In the genomic region with DNA sequence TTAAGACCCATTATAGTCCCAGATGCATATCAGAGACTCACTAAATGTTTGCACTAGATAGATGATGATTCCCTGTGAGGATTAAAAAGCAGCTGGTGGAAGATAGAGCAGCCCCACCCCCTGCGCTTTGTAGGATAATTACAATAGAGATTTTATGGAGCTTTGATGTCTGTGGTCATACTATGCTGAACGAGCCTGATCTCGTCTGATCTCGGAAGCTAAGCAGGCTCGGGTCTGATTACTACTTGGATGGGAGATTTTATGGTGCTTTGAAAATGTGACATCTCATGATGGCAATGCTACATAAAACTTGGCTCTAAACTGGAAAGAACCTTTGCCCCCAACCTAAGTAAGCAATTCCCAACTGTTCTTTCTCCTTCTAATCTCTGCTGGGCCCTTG, we compare ENCODE assay signal across 9 mouse cellular contexts. TPM values are rescaled to one million over a fixed set of nuclear protein-coding genes. Genes with fewer than 3 reads are reported as not detected.
A peak's percentile ranks its signal among the peaks of the same experiment; 100 is the strongest.
DNase-seq lines count a peak whose midpoint lies in the region; ATAC-seq and TF ChIP-seq lines count a peak whose summit lies in the region.
"Had no signal": no experiment of that assay in that cellular context is flagged by ENCODE, and none has a peak within 500 bp of the region (broad histone marks: within the 10 kb centered on the region; RNA-seq: fewer than 3 reads in every experiment).

No protein-coding gene starts in this region.

- 86% methylated on average over 5 of the region's 5 CpGs for WGBS in heart, embryonic 14.5 days
- WGBS in forebrain, embryonic 15.5 days, result 76% methylated on average over 5 of the region's 5 CpGs
- WGBS in liver, embryonic 14.5 days (ENCODE audit: insufficient replicate concordance), result 48% methylated on average over 5 of the region's 5 CpGs

- no peak overlapping the region for H3K4me3 ChIP-seq in heart, embryonic 14.5 days (ENCODE audit: control insufficient read depth in 1 of 2, insufficient read depth in 1 of 2, low read depth in 1 of 2, low read length in 2 of 2)
- H3K4me3 ChIP-seq in G1E (ENCODE audit: low read depth, low read length), result peak overlapping the region; percentile 96; the same call in 1 of the 2 replicates
- peak overlapping the region; percentile 87; the same call in 1 of the 2 replicates for H3K4me3 ChIP-seq in forebrain, embryonic 15.5 days
- peak overlapping the region; percentile 45 to 94 for H3K4me3 ChIP-seq in liver, embryonic 14.5 days (ENCODE audit: insufficient read depth in 1 of 2, low read depth in 2 of 2, low read length in 2 of 2)

- TF ChIP-seq EP300 in liver, embryonic 14.5 days (IDR thresholded peaks at IDR 0.05; ENCODE audit: low read depth), result no peak

- H3K27me3 ChIP-seq in heart, embryonic 14.5 days (ENCODE audit: control insufficient read depth, insufficient read depth, low read length), result no peaks in the 10 kb centered on the region
- no peaks in the 10 kb centered on the region for H3K27me3 ChIP-seq in G1E (ENCODE audit: insufficient read depth, low read length)
- no peaks in the 10 kb centered on the region for H3K27me3 ChIP-seq in forebrain, embryonic 15.5 days
- H3K27me3 ChIP-seq in liver, embryonic 14.5 days (ENCODE audit: control insufficient read depth, insufficient read depth, low read length), result no peaks in the 10 kb centered on the region

- H3K4me1 ChIP-seq in heart, embryonic 14.5 days (ENCODE audit: control insufficient read depth in 2 of 2, insufficient read depth in 2 of 2, low read length in 2 of 2), result peaks cover 9 to 18% of the 10 kb centered on the region in 2 experiments
- peaks cover 77% of the 10 kb centered on the region for H3K4me1 ChIP-seq in G1E (ENCODE audit: insufficient read depth, low read depth, low read length)
- H3K4me1 ChIP-seq in forebrain, embryonic 15.5 days, result peaks cover 40% of the 10 kb centered on the region
- peaks cover 63 to 69% of the 10 kb centered on the region in 2 experiments for H3K4me1 ChIP-seq in liver, embryonic 14.5 days (replicated peaks; ENCODE audit: control insufficient read depth in 2 of 2, insufficient read depth in 2 of 2, low read length in 1 of 2)

- H3K9me3 ChIP-seq in heart, embryonic 14.5 days (ENCODE audit: control insufficient read depth, low read length), result no peaks in the 10 kb centered on the region
- H3K9me3 ChIP-seq in G1E (replicated peaks), result no peaks in the 10 kb centered on the region
- H3K9me3 ChIP-seq in forebrain, embryonic 15.5 days, result no peaks in the 10 kb centered on the region
- H3K9me3 ChIP-seq in liver, embryonic 14.5 days (ENCODE audit: control insufficient read depth, low read length), result no peaks in the 10 kb centered on the region

- H3K27ac ChIP-seq in heart, embryonic 14.5 days (replicated peaks in 1 of 2; ENCODE audit: control insufficient read depth in 1 of 2, insufficient read depth in 1 of 2, low read depth in 2 of 2, low read length in 2 of 2), result no peak overlapping the region
- no peak overlapping the region for H3K27ac ChIP-seq in forebrain, embryonic 15.5 days (replicated peaks)
- H3K27ac ChIP-seq in liver, embryonic 14.5 days, result peak overlapping the region; percentile 88

- DNase-seq in heart, adult 18-20 months, result no peak
- DNase-seq in G1E (ENCODE audit: low spot score), result no peak
- no peak for DNase-seq in liver, embryonic 14.5 days (ENCODE audit: low read depth in 3 of 3, low spot score in 3 of 3)
- DNase-seq in adrenal gland, adult 2 months, result no peak
- DNase-seq in gastrocnemius, postnatal 4 days (ENCODE audit: low spot score in 2 of 2), result no peak
- DNase-seq in cerebellum, postnatal 10 days, result no peak
- DNase-seq: heart, postnatal 4 days had no signal

- H3K9ac ChIP-seq in heart, embryonic 14.5 days (ENCODE audit: low read length), result no peak overlapping the region
- H3K9ac ChIP-seq in forebrain, embryonic 15.5 days (replicated peaks), result no peak overlapping the region
- H3K9ac ChIP-seq in liver, embryonic 14.5 days (replicated peaks), result peak overlapping the region; percentile 94

- peaks cover 10% of the 10 kb centered on the region for H3K36me3 ChIP-seq in heart, embryonic 14.5 days (ENCODE audit: control insufficient read depth, insufficient read depth, low read length)
- H3K36me3 ChIP-seq in G1E (replicated peaks), result peaks cover 43% of the 10 kb centered on the region
- H3K36me3 ChIP-seq in forebrain, embryonic 15.5 days, result 0 out of 2 replicates have a peak, but pooled peaks cover 4% of the 10 kb centered on the region
- H3K36me3 ChIP-seq in liver, embryonic 14.5 days (replicated peaks; ENCODE audit: control insufficient read depth, insufficient read depth, low read depth), result peaks cover 15% of the 10 kb centered on the region

- TF ChIP-seq CTCF in G1E (IDR thresholded peaks at IDR 0.05; ENCODE audit: low read depth, low read length), result no peak
- TF ChIP-seq CTCF in liver, embryonic 14.5 days (IDR thresholded peaks at IDR 0.05; ENCODE audit: low read depth), result no peak

- H3K4me2 ChIP-seq in heart, embryonic 14.5 days (ENCODE audit: low read length), result peak overlapping the region; percentile 99
- peak overlapping the region; percentile 87 for H3K4me2 ChIP-seq in forebrain, embryonic 15.5 days (replicated peaks)
- peak overlapping the region; percentile 95 for H3K4me2 ChIP-seq in liver, embryonic 14.5 days (ENCODE audit: low read depth)

- ATAC-seq in heart, embryonic 14.5 days (ENCODE audit: insufficient number of reproducible peaks, insufficient read depth, low FRiP score, low read depth), result no peak
- no peak for ATAC-seq in G1E (ENCODE audit: extremely low read depth, insufficient number of reproducible peaks, low FRiP score, poor library complexity, severe bottlenecking)
- ATAC-seq in forebrain, embryonic 15.5 days (replicated peaks), result no peak
- no peak for ATAC-seq in liver, embryonic 14.5 days (ENCODE audit: insufficient read depth)

RNA-seq across cellular contexts. Expression of a gene that starts 1.7 kb away (rescaled TPM):
- polyA plus RNA-seq in heart, embryonic 14.5 days (2014; fragmentation: Nextera tagmentation; extraction: Ambion mirVana), result 25.3 and 26.2 TPM in 2 replicates
- total RNA-seq in heart, adult 18-20 months (2021), result 10 to 100 TPM; 26.0 to 28.8 TPM
- total RNA-seq in G1E (2014; fragmentation: Nextera tagmentation), result 63.7 and 74.7 TPM in 2 replicates
- total RNA-seq in G1E (2017), result 54.8 and 58.6 TPM in 2 replicates
- polyA plus RNA-seq in G1E (2012), result 108 and 116 TPM in 2 replicates
- polyA plus RNA-seq in forebrain, embryonic 15.5 days (2015; fragmentation: Nextera tagmentation; extraction: Ambion mirVana), result 53.9 and 58.0 TPM in 2 replicates
- 23.5 and 23.7 TPM in 2 replicates for polyA plus RNA-seq in liver, embryonic 14.5 days (2012; rRNA removed)
- 22.6 and 28.2 TPM in 2 replicates for polyA plus RNA-seq in liver, embryonic 14.5 days (2014; fragmentation: Nextera tagmentation; extraction: Ambion mirVana)
- total RNA-seq in adrenal gland, adult 2 months (2021), result 10 to 100 TPM; 29.2 to 32.5 TPM
- 26.4 and 29.8 TPM in 2 replicates for polyA plus RNA-seq in adrenal gland, adult 2 months (2012; rRNA removed)
- total RNA-seq in gastrocnemius, postnatal 4 days (2021), result 10 to 100 TPM; 20.7 to 22.5 TPM

RNA-seq across cellular contexts. Expression of a gene that starts 4.6 kb away (rescaled TPM):
- polyA plus RNA-seq in heart, embryonic 14.5 days (2014; fragmentation: Nextera tagmentation; extraction: Ambion mirVana), result 17.5 and 18.2 TPM in 2 replicates
- total RNA-seq in heart, adult 18-20 months (2021), result 10 to 100 TPM; 23.4 to 26.2 TPM
- total RNA-seq in G1E (2014; fragmentation: Nextera tagmentation) (19.1 and 23.3 TPM in 2 replicates), G1E (2017) (21.6 and 21.9 TPM in 2 replicates)
- 16.7 and 22.6 TPM in 2 replicates for polyA plus RNA-seq in G1E (2012)
- 23.3 and 26.8 TPM in 2 replicates for polyA plus RNA-seq in forebrain, embryonic 15.5 days (2015; fragmentation: Nextera tagmentation; extraction: Ambion mirVana)
- polyA plus RNA-seq in liver, embryonic 14.5 days (2012; rRNA removed), result 19.7 and 21.4 TPM in 2 replicates
- 13.0 and 13.2 TPM in 2 replicates for polyA plus RNA-seq in liver, embryonic 14.5 days (2014; fragmentation: Nextera tagmentation; extraction: Ambion mirVana)
- total RNA-seq in adrenal gland, adult 2 months (2021), result 10 to 100 TPM; 29.1 to 30.1 TPM
- 33.8 and 38.2 TPM in 2 replicates for polyA plus RNA-seq in adrenal gland, adult 2 months (2012; rRNA removed)
- total RNA-seq in gastrocnemius, postnatal 4 days (2021), result 10 to 100 TPM; 16.6 to 17.4 TPM

RNA-seq across cellular contexts. Expression of a gene that starts 21.7 kb away (rescaled TPM):
- polyA plus RNA-seq in heart, embryonic 14.5 days (2014; fragmentation: Nextera tagmentation; extraction: Ambion mirVana), result 233 and 237 TPM in 2 replicates
- 100 to 1,000 TPM; 112 to 126 TPM for total RNA-seq in heart, adult 18-20 months (2021)
- total RNA-seq in G1E (2014; fragmentation: Nextera tagmentation), result 116 and 133 TPM in 2 replicates
- total RNA-seq in G1E (2017), result 144 and 169 TPM in 2 replicates
- 103 and 140 TPM in 2 replicates for polyA plus RNA-seq in G1E (2012)
- 264 and 266 TPM in 2 replicates for polyA plus RNA-seq in forebrain, embryonic 15.5 days (2015; fragmentation: Nextera tagmentation; extraction: Ambion mirVana)
- 51.1 and 58.4 TPM in 2 replicates for polyA plus RNA-seq in liver, embryonic 14.5 days (2012; rRNA removed)
- 142 and 148 TPM in 2 replicates for polyA plus RNA-seq in liver, embryonic 14.5 days (2014; fragmentation: Nextera tagmentation; extraction: Ambion mirVana)
- total RNA-seq in adrenal gland, adult 2 months (2021), result 100 to 1,000 TPM in 1 of 2 experiments, 10 to 100 TPM in 1; 93.3 to 114 TPM
- 11.0 and 13.7 TPM in 2 replicates for polyA plus RNA-seq in adrenal gland, adult 2 months (2012; rRNA removed)
- total RNA-seq in gastrocnemius, postnatal 4 days (2021), result 100 to 1,000 TPM; 110 to 114 TPM

RNA-seq across cellular contexts. Expression of a gene that starts 33.3 kb away (rescaled TPM):
- polyA plus RNA-seq in heart, embryonic 14.5 days (2014; fragmentation: Nextera tagmentation; extraction: Ambion mirVana), result 47.6 and 48.7 TPM in 2 replicates
- total RNA-seq in heart, adult 18-20 months (2021), result 10 to 100 TPM; 18.7 to 23.6 TPM
- total RNA-seq in G1E (2014; fragmentation: Nextera tagmentation) (9.9 and 18.5 TPM in 2 replicates), G1E (2017) (44.7 and 54.5 TPM in 2 replicates)
- polyA plus RNA-seq in G1E (2012), result 98.0 and 113 TPM in 2 replicates
- 116 and 124 TPM in 2 replicates for polyA plus RNA-seq in forebrain, embryonic 15.5 days (2015; fragmentation: Nextera tagmentation; extraction: Ambion mirVana)
- polyA plus RNA-seq in liver, embryonic 14.5 days (2012; rRNA removed), result 4.0 and 4.6 TPM in 2 replicates
- polyA plus RNA-seq in liver, embryonic 14.5 days (2014; fragmentation: Nextera tagmentation; extraction: Ambion mirVana), result 13.4 and 15.7 TPM in 2 replicates
- 10 to 100 TPM; 14.0 to 26.9 TPM for total RNA-seq in adrenal gland, adult 2 months (2021)
- polyA plus RNA-seq in adrenal gland, adult 2 months (2012; rRNA removed), result 6.9 and 13.2 TPM in 2 replicates
- total RNA-seq in gastrocnemius, postnatal 4 days (2021), result 10 to 100 TPM; 29.9 to 32.1 TPM

RNA-seq across cellular contexts. Expression of a gene that starts 33.6 kb away (rescaled TPM):
- 0.66 and 2.0 TPM in 2 replicates for polyA plus RNA-seq in heart, embryonic 14.5 days (2014; fragmentation: Nextera tagmentation; extraction: Ambion mirVana)
- under 1 TPM; 0.37 to 0.77 TPM for total RNA-seq in heart, adult 18-20 months (2021)
- total RNA-seq in G1E (2014; fragmentation: Nextera tagmentation) (0.90 and 3.4 TPM in 2 replicates), G1E (2017) (1.2 and 2.1 TPM in 2 replicates)
- polyA plus RNA-seq in G1E (2012), result 0.11 and 0.13 TPM in 2 replicates
- polyA plus RNA-seq in forebrain, embryonic 15.5 days (2015; fragmentation: Nextera tagmentation; extraction: Ambion mirVana), result 4.7 and 5.2 TPM in 2 replicates
- polyA plus RNA-seq in liver, embryonic 14.5 days (2012; rRNA removed), result 0.26 and 0.35 TPM in 2 replicates
- 0.06 TPM in 1 of 2 replicates, not detected in the other for polyA plus RNA-seq in liver, embryonic 14.5 days (2014; fragmentation: Nextera tagmentation; extraction: Ambion mirVana)
- total RNA-seq in adrenal gland, adult 2 months (2021), result 1 to 10 TPM; 1.3 to 1.6 TPM
- polyA plus RNA-seq in adrenal gland, adult 2 months (2012; rRNA removed), result 0.43 and 0.61 TPM in 2 replicates
- 1 to 10 TPM; 1.7 to 2.1 TPM for total RNA-seq in gastrocnemius, postnatal 4 days (2021)

Comparison
In these comparisons a context has a peak if more than half of its experiments do, and no peak if none do; other contexts are left out.
1. H3K4me3 ChIP-seq: peak in G1E (single experiment), forebrain, embryonic 15.5 days (single experiment) and liver, embryonic 14.5 days (2 of 2); none in heart, embryonic 14.5 days (0 of 2).
2. Peak in every context shown above with its lines, with median percentiles within 50 percentile points of each other: H3K4me2 ChIP-seq.